Mouse (Mus musculus) ZHBTc4 (cell line): ENCODE results near the gene Gm20721.
"Not testable (repeated sequence)": the region's sequence is repeated elsewhere in the genome, so short reads cannot be mapped to it uniquely, and the experiment has no call there.

Source experiments
- DNase-seq: peaks from one replicate; pipeline ENCODE4 v3.0.0-alpha.2; 2011; ENCODE audit warnings: low read depth, low spot score

The Gm20721 gene

GRCm38 (mm10) chr2:174346612-174346998, at the start of gene Gm20721:
Gm20721 (minus strand) TSS chr2:174346712.
- no peak for DNase-seq

- DNase-seq, result no peak
Observed at GRCm38 (mm10) chr2:174393383-174393782, 46.9 kb upstream of the Gm20721 start.

- no peak for DNase-seq
Observed at GRCm38 (mm10) chr2:174392554-174392953, 46.0 kb upstream of the Gm20721 start.

- no peak for DNase-seq
Observed at GRCm38 (mm10) chr2:174391936-174392335, 45.4 kb upstream of the Gm20721 start.

- DNase-seq, result no peak
Observed at GRCm38 (mm10) chr2:174381021-174381420, 34.5 kb upstream of the Gm20721 start.

GRCm38 (mm10) chr2:174366571-174366970, 20.1 kb upstream of the Gm20721 start:
- no peak for DNase-seq

- DNase-seq, result no peak
Observed at GRCm38 (mm10) chr2:174359656-174360055, 13.1 kb upstream of the Gm20721 start.

- no peak for DNase-seq
Observed at GRCm38 (mm10) chr2:174358516-174358915, 12.0 kb upstream of the Gm20721 start.

- DNase-seq, result not testable (repeated sequence)
Observed at GRCm38 (mm10) chr2:174346999-174347668, 622 bp upstream of the Gm20721 start.

- peak; percentile 25 for DNase-seq
Observed at GRCm38 (mm10) chr2:174344996-174345395, 1.5 kb downstream of the Gm20721 start.

GRCm38 (mm10) chr2:174344003-174344655, 2.4 kb downstream of the Gm20721 start:
- DNase-seq, result peak; percentile 44

GRCm38 (mm10) chr2:174343566-174343965, 2.9 kb downstream of the Gm20721 start:
- no peak for DNase-seq

- DNase-seq, result no peak
Observed at GRCm38 (mm10) chr2:174342793-174343400, 3.6 kb downstream of the Gm20721 start.

- DNase-seq, result no peak
Observed at GRCm38 (mm10) chr2:174340893-174341580, 5.5 kb downstream of the Gm20721 start.

GRCm38 (mm10) chr2:174340229-174340892, 6.2 kb downstream of the Gm20721 start:
- no peak for DNase-seq

- no peak for DNase-seq
Observed at GRCm38 (mm10) chr2:174339701-174340100, 6.8 kb downstream of the Gm20721 start.

- DNase-seq, result no peak
Observed at GRCm38 (mm10) chr2:174337275-174337674, 9.2 kb downstream of the Gm20721 start.

- DNase-seq, result no peak
Observed at GRCm38 (mm10) chr2:174334415-174334814, 12.1 kb downstream of the Gm20721 start.

GRCm38 (mm10) chr2:174333239-174333890, 13.1 kb downstream of the Gm20721 start:
- DNase-seq, result no peak

- DNase-seq, result no peak
Observed at GRCm38 (mm10) chr2:174331282-174332030, 15.1 kb downstream of the Gm20721 start.
